Mouse (Mus musculus) Muller cell, postnatal 12 days (primary cell): ENCODE data around the gene Trim23.
"Not testable (repeated sequence)": the region's sequence is repeated elsewhere in the genome, so short reads cannot be mapped to it uniquely, and the experiment has no call there.

Source experiments
- DNase-seq: peaks from one replicate; pipeline ENCODE4 v3.0.0-alpha.2; 2015; ENCODE audit errors: inconsistent ontology term

Trim23 gene

GRCm38 (mm10) chr13:104178650-104179121 is at the start of gene Trim23:
TSS of gene Trim23 (plus strand) at chr13:104178797.
- peak; percentile 96 for DNase-seq

- DNase-seq: no peak
These were observed 46.0 kb upstream of the Trim23 start for GRCm38 (mm10) chr13:104132561-104132960.

- no peak for DNase-seq
These were observed 44.0 kb upstream of the Trim23 start for GRCm38 (mm10) chr13:104134510-104135085.

DNA sequence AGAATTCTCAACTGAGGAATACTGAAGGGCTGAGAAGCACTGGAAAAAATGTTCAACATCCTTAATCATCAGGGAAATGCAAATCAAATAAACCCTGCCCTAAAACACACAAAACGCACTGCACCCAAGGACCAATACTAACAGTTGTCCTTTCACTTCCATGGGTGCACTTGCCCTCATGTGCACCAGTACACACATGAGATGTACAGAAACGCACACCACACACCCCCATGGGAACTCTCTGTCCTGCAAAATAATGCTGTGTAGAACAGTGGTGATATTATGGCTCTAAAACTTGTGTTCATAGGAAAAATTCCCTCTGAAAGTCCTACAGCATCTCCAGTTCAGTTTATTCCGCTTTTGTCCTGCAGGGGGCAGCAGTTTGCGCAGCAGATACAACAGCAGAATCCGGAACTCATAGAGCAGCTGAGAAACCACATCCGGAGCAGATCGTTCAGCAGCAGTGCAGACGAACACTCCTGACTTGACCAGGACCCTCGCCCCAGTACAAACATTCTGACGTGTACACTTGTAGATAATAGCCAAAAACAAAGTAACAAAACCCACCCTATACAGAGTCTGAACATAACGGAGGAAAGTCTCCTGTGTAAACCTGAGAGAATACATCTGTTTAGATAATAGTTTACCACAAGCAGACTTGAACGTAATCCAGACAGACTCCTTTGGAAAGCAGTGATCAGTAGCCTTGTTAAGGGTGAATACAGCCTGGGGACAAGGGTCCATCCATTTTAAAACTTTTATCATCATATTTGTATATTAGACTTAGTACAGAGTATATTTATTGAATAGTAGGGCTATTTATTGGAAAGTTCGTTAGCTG is 39.0 kb upstream of the Trim23 start:
- peak; percentile 35 for DNase-seq

GRCm38 (mm10) chr13:104144871-104145270 is 33.7 kb upstream of the Trim23 start:
- DNase-seq: no peak

- DNase-seq: no peak
These were observed 33.0 kb upstream of the Trim23 start for GRCm38 (mm10) chr13:104145646-104146045.

DNA sequence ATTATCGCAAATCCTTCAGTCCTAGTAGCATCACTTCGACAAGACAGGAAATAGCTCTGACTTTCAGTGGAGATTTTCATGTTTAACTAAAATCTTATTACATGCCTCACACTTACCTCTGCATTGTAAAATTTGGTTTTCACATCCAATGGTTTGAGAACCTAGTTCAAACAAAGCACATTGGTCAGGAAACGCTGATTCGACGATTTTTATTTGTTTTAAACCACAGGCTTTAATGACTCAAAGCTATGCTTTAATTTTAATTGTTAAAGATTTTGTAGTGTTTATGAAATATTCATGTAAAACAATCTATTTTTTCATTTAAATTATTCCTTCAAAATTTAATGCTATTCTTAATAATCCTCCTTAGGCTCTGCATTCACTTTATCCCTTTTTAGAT is 24.4 kb upstream of the Trim23 start:
- no peak for DNase-seq

DNA sequence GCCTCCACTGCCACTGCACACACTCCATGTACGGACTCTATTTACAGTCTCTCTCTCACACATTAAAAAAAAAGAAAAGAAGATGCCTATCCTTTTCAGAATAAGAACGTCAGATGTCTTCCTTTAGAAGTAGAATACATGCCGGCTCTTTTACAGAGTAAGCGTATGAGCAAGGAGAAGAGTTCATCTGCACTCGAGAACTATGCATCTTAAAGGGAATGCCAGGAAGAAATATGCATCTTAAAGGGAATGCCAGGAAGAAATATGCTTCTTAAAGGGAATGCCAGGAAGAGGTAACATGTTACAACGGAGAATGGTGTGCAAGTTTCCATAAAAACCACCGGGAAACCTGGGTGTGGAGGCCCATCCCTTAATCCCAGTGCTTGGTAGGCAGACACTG is 23.5 kb upstream of the Trim23 start:
- DNase-seq: no peak

DNA sequence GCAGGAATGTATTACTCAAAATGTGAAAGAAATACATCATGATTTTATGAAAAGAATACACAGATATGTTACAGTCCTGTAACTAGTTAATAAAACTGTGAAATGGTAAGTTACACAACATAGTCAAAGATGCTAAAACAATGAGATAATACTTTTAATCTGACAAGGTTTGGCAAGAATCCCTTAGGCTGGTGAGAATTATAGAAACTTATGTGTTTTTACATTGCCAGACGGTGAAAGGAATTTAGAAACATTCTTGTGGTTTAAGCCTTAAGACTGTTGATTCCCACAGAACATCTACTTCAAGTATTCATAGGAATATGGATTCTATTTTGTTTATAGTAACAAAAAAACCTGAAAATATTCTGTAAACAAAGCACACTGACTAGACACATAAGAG is 22.9 kb upstream of the Trim23 start:
- DNase-seq: peak; percentile 5

GRCm38 (mm10) chr13:104171711-104172110 is 6.9 kb upstream of the Trim23 start:
- DNase-seq: no peak

DNA sequence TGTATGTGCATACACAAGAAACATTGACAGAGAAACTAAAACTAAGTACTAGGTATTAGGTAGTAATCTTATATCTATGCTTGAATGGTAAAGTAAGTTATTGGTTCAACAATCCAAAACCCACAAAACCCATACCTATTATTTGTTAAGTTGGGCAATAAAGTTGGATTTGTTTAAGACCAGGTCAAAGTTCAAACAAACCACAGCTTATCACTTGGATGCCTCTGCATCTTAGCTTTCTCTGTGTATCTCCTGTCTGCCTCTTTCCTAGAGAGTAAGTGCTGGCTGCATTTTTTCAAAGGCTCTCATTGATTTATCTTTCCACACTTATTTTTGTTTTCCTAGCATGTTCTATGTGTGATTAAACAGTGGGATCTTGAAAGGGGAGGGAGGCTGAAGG is 6.1 kb upstream of the Trim23 start:
- DNase-seq: no peak

GRCm38 (mm10) chr13:104176874-104177273 is 1.7 kb upstream of the Trim23 start:
- peak; percentile 16 for DNase-seq

- DNase-seq: peak; percentile 95
These were observed 574 bp upstream of the Trim23 start, which contains the start of gene Trappc13 for GRCm38 (mm10) chr13:104177796-104178649. TSS of gene Trappc13 (minus strand) at chr13:104178469.

DNA sequence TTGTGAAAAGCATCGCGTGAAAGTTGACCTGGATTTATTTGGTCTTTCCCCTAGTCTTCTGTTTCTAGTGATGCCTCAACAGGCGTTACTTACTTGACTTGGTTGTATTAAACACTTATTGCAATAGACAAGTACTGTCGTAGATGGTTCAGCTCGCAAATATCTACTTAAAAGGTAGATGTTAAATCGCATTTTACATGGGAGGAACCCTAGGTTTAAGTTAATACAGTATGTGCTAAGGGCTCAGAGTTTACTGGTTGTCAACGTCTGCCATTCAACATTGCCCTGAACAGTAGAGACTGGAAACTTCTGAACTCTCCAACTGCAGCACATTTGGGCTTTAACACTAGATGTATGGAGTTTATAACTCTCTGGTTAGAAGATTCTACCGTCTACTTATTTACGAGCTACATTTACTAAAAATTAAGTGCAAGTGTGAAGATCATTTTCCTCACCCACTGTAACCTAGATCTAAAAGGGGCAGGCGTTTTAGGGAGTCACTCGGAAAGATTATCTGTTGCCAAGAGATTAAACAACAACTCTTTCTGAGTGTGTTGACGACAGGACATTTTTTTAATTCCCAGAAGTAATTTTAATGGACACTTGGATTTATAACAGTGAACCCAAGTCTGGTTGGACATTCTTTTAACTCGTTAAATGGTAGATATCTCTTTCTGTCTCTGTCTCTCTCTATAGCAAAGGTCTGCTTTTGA is 735 bp downstream of the Trim23 start:
- DNase-seq: peak; percentile 27

- no peak for DNase-seq
These were observed 8.8 kb downstream of the Trim23 start for GRCm38 (mm10) chr13:104187357-104187756.

GRCm38 (mm10) chr13:104195891-104196290 is 17.3 kb downstream of the Trim23 start:
- not testable (repeated sequence) for DNase-seq

- no peak for DNase-seq
These were observed 25.7 kb downstream of the Trim23 start for GRCm38 (mm10) chr13:104204313-104204712.

- DNase-seq: no peak
These were observed 48.9 kb downstream of the Trim23 start for GRCm38 (mm10) chr13:104227478-104227877.

DNA sequence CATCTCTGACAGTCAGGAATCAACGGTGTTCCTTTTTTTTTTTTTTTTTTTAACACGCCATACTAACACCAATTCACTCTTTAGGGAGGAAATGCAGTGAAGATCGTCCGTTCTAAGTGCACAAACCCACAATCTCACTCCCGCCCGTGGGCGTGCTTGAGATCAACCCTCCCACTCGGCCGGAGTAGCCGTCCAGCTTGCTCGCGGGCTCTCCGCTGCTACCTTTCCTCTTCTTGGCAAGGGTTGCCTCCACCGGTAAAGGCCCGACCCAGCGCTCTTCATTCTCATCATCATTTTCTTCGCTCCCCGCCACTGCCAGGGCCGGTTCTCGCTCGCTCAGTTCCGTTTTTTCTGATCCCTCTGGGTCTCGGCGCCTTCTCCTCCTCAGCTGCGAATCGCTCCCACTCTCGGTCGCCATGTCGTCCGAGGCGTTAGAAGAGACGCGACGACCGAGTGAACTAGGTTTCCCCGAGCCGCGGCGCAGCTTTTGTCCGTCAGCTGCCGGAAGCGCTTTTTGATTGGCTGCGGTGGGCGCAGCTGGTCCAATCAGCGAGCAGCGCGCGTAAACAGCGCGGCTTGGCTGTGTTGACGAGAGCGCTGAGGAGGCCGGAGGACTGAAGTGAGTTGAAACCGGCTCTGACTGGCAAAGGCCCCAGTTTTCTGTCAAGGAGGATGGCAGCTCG is 49.9 kb downstream of the Trim23 start, which contains the start of the genes Cenpk and Ppwd1:
Gene Cenpk, plus strand, starts transcription at position 228 of the 683 bp plus-strand sequence.
Gene Ppwd1, minus strand, starts transcription at position 460 of the 683 bp plus-strand sequence.
- DNase-seq: peak; percentile 97

DNA sequence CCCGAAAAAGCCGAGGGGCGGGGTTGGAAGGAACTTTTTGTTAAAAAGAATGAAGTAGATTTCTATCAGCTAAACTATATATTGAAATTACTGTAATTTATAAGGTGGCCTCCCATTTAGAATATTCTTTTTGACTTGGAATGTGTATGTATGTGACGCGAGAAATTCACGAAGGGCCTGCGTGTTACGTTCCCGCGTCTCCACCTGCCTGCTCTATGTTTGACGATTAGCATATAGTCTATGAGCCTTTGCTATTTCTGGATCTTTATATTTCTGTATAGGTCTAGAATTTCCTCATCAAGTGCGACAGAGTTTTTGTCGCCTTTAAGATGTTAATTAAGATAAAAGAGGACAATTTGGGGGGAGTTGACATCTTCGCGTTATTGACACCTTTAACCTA is 50.6 kb downstream of the Trim23 start:
- DNase-seq: no peak
